Mouse (Mus musculus) stomach, embryonic 16.5 days (tissue): ENCODE data around the gene Olfr979. TPM values are rescaled to one million over a fixed set of nuclear protein-coding genes. Genes with fewer than 3 reads are reported as not detected.

Source experiments
- polyA plus RNA-seq: library from polyadenylated mRNA; unstranded; fragments of >200 nt; fragmentation: Nextera tagmentation; extraction: Ambion mirVana; gene quantifications from 2 replicates; pipeline ENCODE4 v1.2.1, GENCODE M21; 2015

Gene Olfr979
- polyA plus RNA-seq, 1 experiment from 2014 or later: not detected

Other genes starting within 250 kb of the Olfr979 start
- not detected in 2 replicates for gene Olfr968, start 220.2 kb downstream of the Olfr979 start, polyA plus RNA-seq
- not detected in 2 replicates for gene Olfr969, start 212.5 kb downstream of the Olfr979 start, polyA plus RNA-seq
- not detected in 2 replicates for gene Olfr970, start 194.6 kb downstream of the Olfr979 start, polyA plus RNA-seq
- not detected in 2 replicates for gene Olfr971, start 166.6 kb downstream of the Olfr979 start, polyA plus RNA-seq
- gene Olfr972, start 137.0 kb downstream of the Olfr979 start, polyA plus RNA-seq: not detected in 2 replicates
- not detected in 2 replicates for gene Olfr229, start 96.1 kb downstream of the Olfr979 start, polyA plus RNA-seq
- not detected in 2 replicates for gene Olfr974, start 66.0 kb downstream of the Olfr979 start, polyA plus RNA-seq
- not detected in 2 replicates for gene Olfr975, start 51.4 kb downstream of the Olfr979 start, polyA plus RNA-seq
- not detected in 2 replicates for gene Olfr976, start 42.3 kb downstream of the Olfr979 start, polyA plus RNA-seq
- not detected in 2 replicates for gene Olfr978, start 11.4 kb downstream of the Olfr979 start, polyA plus RNA-seq
- not detected in 2 replicates for gene Olfr980, start 6.1 kb upstream of the Olfr979 start, polyA plus RNA-seq
- not detected in 2 replicates for gene Olfr981, start 18.0 kb upstream of the Olfr979 start, polyA plus RNA-seq
- not detected in 2 replicates for gene Olfr982, start 70.4 kb upstream of the Olfr979 start, polyA plus RNA-seq
- not detected in 2 replicates for gene Olfr983, start 90.1 kb upstream of the Olfr979 start, polyA plus RNA-seq
- gene Olfr984, start 110.7 kb upstream of the Olfr979 start, polyA plus RNA-seq: not detected in 2 replicates
- gene Olfr985, start 126.7 kb upstream of the Olfr979 start, polyA plus RNA-seq: not detected in 2 replicates
- gene Tmem225, start 144.7 kb upstream of the Olfr979 start, polyA plus RNA-seq: not detected in 2 replicates
- not detected in 2 replicates for gene Olfr986, start 177.5 kb upstream of the Olfr979 start, polyA plus RNA-seq
- gene Zfp202, start 188.9 kb upstream of the Olfr979 start, polyA plus RNA-seq: 3.3 and 4.5 TPM in 2 replicates